Mouse (Mus musculus) heart, adult 18-20 months (tissue): ENCODE data around the gene AI464131. TPM values are rescaled to one million over a fixed set of nuclear protein-coding genes. Genes with fewer than 3 reads are reported as not detected.

ENCODE experiments used
- DNase-seq, 2 experiments: peaks; one replicate each; pipeline ENCODE4 v3.0.0; 2021 to 2022; ENCODE audit warnings: mixed read lengths in 1 of 2
- total RNA-seq, 2 experiments: library from RNA; stranded (reverse); gene quantifications; 2 replicates each; pipeline ENCODE4 v1.2.3; 2021

AI464131 gene
- total RNA-seq, 2 experiments from 2014 or later: 12.0 to 13.2 TPM

DNA sequence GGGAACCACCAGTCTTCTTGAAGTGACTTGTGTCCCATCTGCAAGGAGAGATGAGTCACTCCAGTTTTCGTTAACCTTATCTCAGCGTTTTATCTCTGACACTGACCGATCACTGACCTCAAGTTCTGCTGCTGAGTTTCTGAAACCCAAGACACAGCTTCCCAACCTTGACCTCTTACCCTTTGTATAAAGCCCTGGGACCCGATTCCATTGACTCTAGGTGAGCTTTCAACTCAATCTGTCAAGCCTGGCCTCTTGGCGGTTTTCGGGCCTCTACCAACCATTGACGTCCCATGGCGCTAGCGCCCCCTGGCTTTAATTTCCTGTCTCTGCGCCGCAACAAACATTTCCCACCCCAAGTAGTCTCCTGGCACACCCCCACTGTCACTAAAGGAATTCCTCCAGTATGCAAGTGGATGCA is 2.3 kb upstream of the AI464131 start:
- DNase-seq: peak in 1 of 2 experiments; percentile 38

GRCm38 (mm10) chr4:41504325-41504724 is 1.4 kb upstream of the AI464131 start:
- DNase-seq: no peak

GRCm38 (mm10) chr4:41502171-41502940 is 520 bp downstream of the AI464131 start:
- DNase-seq: peak in 1 of 2 experiments; percentile 54

DNA sequence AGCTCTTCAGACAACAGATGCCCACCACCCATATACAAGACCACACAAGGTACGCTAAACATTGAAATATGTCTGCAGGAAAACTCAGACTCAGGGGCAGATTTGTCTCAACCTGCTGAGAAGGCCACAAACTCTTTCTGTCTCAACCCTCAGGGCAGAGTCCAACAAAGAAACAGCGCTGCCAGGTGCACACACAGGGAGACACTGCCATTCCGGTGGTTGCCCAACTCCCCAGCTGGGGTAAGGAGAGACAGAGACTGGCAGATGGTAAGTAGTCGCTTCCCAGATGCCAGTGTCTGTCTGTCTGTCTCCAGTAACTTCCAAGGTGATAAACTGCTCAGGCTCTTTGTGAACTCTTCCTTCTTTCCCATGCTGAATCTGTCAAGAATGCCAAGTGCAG is 2.1 kb downstream of the AI464131 start:
- DNase-seq: no peak

DNA sequence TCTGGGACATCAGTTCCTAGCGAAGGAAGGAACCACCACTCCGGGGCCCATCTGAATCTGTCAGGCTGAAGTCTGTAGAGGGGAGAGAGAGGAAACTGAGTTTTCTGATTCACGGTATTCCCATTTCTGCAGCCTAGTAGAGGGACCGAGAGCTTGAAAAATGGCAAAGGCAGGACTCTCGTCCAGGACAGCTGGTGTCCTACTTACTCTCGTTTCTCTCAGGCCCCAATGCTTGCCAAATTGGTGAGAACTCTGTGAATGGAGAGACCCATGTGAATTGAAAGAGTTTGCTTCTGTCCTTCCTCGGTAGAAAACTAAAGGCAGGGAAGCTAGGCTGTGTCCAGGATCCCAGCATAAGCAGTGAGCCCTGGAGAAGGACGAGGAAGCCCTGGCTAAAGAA is 3.3 kb downstream of the AI464131 start:
- DNase-seq: peak in 1 of 2 experiments; percentile 42

- no peak for DNase-seq
Measured at GRCm38 (mm10) chr4:41498921-41499391, 3.9 kb downstream of the AI464131 start.

GRCm38 (mm10) chr4:41497995-41498845 is 4.7 kb downstream of the AI464131 start:
- DNase-seq: no peak

GRCm38 (mm10) chr4:41497579-41497978 is 5.3 kb downstream of the AI464131 start:
- DNase-seq: no peak

- DNase-seq: no peak
Measured at GRCm38 (mm10) chr4:41497046-41497445, 5.8 kb downstream of the AI464131 start.

- DNase-seq: peak; percentile 46 to 51
Measured at GRCm38 (mm10) chr4:41495850-41496249, 7.0 kb downstream of the AI464131 start.

- DNase-seq: no peak
Measured at GRCm38 (mm10) chr4:41495076-41495475, 7.8 kb downstream of the AI464131 start.

DNA sequence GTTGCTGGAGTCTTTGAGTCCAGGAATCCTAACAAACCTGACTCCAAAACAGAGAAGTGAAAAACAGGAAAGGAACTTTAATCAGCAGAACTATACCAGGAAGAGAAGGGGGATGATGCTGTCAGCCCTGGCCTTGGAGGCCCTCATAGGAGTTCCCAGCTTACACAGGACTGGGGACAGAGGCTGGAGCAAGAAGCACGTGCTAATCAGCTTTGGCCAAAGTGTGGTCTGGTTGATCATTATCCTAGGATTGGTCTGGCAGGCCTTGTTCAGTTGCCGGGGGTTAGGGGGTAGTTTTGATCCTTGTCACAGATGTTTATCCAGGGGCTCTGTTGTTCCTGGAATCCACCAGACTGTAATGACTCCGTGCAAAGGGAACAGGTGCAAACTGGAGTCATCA is 8.5 kb downstream of the AI464131 start:
- no peak for DNase-seq

GRCm38 (mm10) chr4:41493464-41494116 is 9.3 kb downstream of the AI464131 start:
- no peak for DNase-seq

GRCm38 (mm10) chr4:41492951-41493350 is 9.9 kb downstream of the AI464131 start:
- no peak for DNase-seq

- peak; percentile 80 to 90 for DNase-seq
Measured at GRCm38 (mm10) chr4:41481601-41482017, 21.3 kb downstream of the AI464131 start.

GRCm38 (mm10) chr4:41480254-41480653 is 22.6 kb downstream of the AI464131 start:
- peak; percentile 81 to 89 for DNase-seq

- peak; percentile 72 to 76 for DNase-seq
Measured at GRCm38 (mm10) chr4:41479456-41479804, 23.4 kb downstream of the AI464131 start.

- DNase-seq: no peak
Measured at GRCm38 (mm10) chr4:41478751-41479455, 24.0 kb downstream of the AI464131 start.

DNA sequence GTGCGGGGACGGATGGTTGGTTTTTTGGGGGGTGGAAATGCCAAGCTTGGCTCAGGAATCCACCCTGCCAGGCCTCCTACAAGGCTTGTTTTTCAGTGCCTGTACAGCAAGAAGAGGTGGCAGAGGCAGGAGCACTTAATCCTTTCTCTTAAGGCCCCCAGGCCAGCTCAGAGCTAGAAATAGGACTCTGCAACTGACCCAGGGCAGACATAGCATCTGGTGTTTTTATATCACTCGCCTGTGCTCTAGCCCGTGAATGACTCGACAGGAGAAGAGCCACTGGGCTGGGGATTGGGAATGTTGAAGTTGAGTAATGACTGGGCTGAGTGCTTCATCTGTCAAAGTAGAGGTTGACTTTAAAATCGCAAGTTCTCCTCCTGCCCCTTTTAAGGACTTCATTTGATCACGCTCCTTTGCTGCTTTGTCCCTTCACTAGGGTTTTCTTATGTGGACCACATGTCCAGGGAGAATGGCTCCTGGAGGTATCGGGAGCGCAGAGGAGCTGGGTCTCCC is 25.2 kb downstream of the AI464131 start:
- no peak for DNase-seq

GRCm38 (mm10) chr4:41471384-41471689 is 31.5 kb downstream of the AI464131 start:
- DNase-seq: no peak

DNA sequence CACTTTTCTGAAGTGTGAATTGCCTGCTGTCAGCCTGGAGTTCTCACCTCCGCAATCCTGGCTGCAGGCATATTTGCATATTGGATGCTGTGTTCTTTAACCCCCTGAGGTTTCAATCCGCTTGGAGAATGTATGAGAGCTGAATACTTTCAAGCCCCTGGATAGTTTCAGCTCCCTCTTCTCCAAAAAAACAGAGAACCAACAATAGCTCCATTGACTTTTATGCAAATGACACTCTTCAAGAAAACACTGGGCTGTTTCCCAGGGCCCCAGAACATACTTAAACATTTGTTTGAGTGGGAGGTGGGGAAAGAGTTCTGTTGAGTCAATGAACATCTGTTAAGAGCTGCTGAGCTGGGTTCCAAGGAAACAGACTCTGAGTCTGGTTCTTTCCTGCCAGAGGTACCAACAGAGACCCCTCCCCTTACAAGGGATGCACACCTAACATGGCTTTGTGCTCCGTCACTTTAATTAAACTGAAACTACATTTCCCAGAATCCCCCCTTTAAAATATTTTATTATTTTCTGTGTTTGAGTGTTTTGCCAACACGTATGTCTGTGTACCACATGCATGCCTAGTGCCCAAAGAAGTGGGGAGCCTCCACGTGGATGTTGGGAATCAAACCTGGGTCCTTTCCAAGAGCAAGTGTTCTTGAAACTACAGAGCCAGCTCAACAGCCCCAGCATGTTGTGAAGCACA is 32.0 kb downstream of the AI464131 start:
- peak; percentile 21 to 26 for DNase-seq
